Mouse (Mus musculus): ENCODE measurements around the gene Ankrd34a.

DNA sequence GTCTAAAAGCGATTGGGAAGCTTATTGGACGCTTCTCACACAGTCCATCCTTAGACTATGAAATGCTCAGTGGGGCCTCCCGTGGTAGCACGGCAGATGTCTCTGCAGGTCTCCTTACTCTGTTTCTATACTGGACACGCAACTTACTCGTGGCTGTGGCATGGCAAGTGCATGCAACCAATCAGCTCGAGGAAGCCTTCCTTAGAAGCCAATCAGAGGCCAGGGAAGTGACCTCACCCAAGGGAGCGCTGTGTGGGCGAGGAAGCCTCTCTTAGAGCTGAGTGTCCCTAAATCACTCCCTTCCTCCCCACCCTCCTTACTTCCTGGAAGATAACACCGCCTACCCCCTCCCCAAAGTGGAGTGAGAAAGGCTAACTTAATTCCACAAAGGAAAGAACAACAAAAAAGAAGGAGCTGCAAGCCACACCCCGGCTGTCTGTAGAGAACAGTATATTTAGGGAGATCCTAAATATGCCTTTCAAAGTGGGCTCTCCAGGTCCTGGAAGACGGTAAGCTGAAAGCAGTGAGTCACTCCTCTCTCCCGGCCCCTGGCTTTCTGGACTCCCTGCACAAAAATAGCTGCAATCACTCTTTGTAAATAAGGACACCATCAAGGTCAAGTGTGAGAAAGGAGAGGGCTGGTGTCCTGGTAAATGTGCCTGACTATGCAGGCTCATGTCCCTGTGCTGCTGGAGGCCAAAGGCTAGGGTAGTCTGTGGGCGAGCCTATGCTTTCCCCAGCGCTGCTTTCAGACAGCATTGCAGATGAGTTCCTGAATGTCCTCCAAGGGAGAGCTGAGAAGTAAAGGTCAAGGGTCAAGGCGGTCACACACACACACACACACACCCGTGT, 19.5 kb upstream of the Ankrd34a start, which contains the start of gene Gm16253:
- TF ChIP-seq CTCF (IDR thresholded peaks at IDR 0.05; ENCODE audit: borderline replicate concordance, insufficient read depth, low read length) (no peak), POLR2A (IDR thresholded peaks at IDR 0.05; ENCODE audit: low read depth, low read length) (no peak; the same call in 1 of the 2 replicates)
